ENCODE assay signal across 8 mouse cellular contexts in genomic region chr4:99163547-99163946, GRCm38 (mm10). TPM values are rescaled to one million over a fixed set of nuclear protein-coding genes. Genes with fewer than 3 reads are reported as not detected.
DNase-seq lines count a peak whose midpoint lies in the region; ATAC-seq and TF ChIP-seq lines count a peak whose summit lies in the region.

No protein-coding gene starts in this region.

- no peaks in the 10 kb centered on the region for H3K9me3 ChIP-seq in midbrain, embryonic 12.5 days

- H3K4me2 ChIP-seq in midbrain, embryonic 12.5 days (replicated peaks), result no peak overlapping the region

- peak; percentile 74; the same call in 1 of the 2 replicates for ATAC-seq in midbrain, embryonic 12.5 days (ENCODE audit: low FRiP score, low read depth)

- intact Hi-C loops in left cerebral cortex, adult 2 months (cut with DNase I), result no loop called here

- 5% methylated on average over 4 of the region's 4 CpGs for WGBS in midbrain, embryonic 12.5 days

- TF ChIP-seq POLR2A in embryonic fibroblast, embryonic 13.5 days (IDR thresholded peaks at IDR 0.05; ENCODE audit: low read depth, low read length), result no peak

- H3K27me3 ChIP-seq in C2C12 (ENCODE audit: control insufficient read depth, insufficient read depth, insufficient read length), result no peaks in the 10 kb centered on the region
- H3K27me3 ChIP-seq in midbrain, embryonic 12.5 days, result peaks cover 35% of the 10 kb centered on the region

- H3K79me2 ChIP-seq in C2C12 (ENCODE audit: control insufficient read depth, insufficient read depth), result no peaks in the 10 kb centered on the region

- H3K4me1 ChIP-seq in embryonic fibroblast, embryonic 13.5 days (ENCODE audit: control insufficient read depth, insufficient read depth, low read length), result peaks cover 18% of the 10 kb centered on the region
- peaks cover 28% of the 10 kb centered on the region for H3K4me1 ChIP-seq in midbrain, embryonic 12.5 days

- H3K4me3 ChIP-seq in C2C12 (ENCODE audit: insufficient read depth, poor library complexity, severe bottlenecking), result no peak overlapping the region
- no peak overlapping the region for H3K4me3 ChIP-seq in embryonic fibroblast, embryonic 13.5 days (ENCODE audit: insufficient read depth, low read length)
- no peak overlapping the region for H3K4me3 ChIP-seq in midbrain, embryonic 12.5 days
- no peak overlapping the region for H3K4me3 ChIP-seq in left cerebral cortex, adult 2 months

- H3K36me3 ChIP-seq in C2C12 (ENCODE audit: control insufficient read depth, insufficient read depth), result no peaks in the 10 kb centered on the region
- H3K36me3 ChIP-seq in midbrain, embryonic 12.5 days, result no peaks in the 10 kb centered on the region

- peak; percentile 37 for DNase-seq in gastrocnemius, adult 18-20 months (ENCODE audit: low spot score)
- no peak for DNase-seq in gastrocnemius, adult 8-10 months (ENCODE audit: low spot score in 2 of 2)
- DNase-seq in cerebellum, adult 9-11 months, result no peak
- no peak for DNase-seq in left cerebral cortex, adult 2 months (ENCODE audit: extremely low spot score in 1 of 2, low spot score in 2 of 2)
- no peak for DNase-seq in layer of hippocampus, adult 11-12 months (ENCODE audit: low spot score)

- H3ac ChIP-seq in C2C12 (ENCODE audit: control insufficient read depth, insufficient read length, low read depth), result no peak overlapping the region

- 0 out of 2 replicates have a peak overlapping the region, but pooled peaks have one; percentile 9 for H3K27ac ChIP-seq in embryonic fibroblast, embryonic 13.5 days (ENCODE audit: insufficient read depth, low read length)
- H3K27ac ChIP-seq in midbrain, embryonic 12.5 days (replicated peaks), result no peak overlapping the region
- H3K27ac ChIP-seq in left cerebral cortex, adult 2 months, result no peak overlapping the region

- no peak overlapping the region for H3K9ac ChIP-seq in midbrain, embryonic 12.5 days (replicated peaks)

- no peaks in the 10 kb centered on the region for H3K79me3 ChIP-seq in C2C12 (ENCODE audit: low read depth)

- TF ChIP-seq CTCF in C2C12 (IDR thresholded peaks at IDR 0.05; ENCODE audit: control insufficient read depth, insufficient read depth, insufficient read length), result no peak
- no peak for TF ChIP-seq CTCF in embryonic fibroblast, embryonic 13.5 days (IDR thresholded peaks at IDR 0.05; ENCODE audit: borderline replicate concordance, insufficient read depth, low read length)
- TF ChIP-seq CTCF in left cerebral cortex, adult 2 months (IDR thresholded peaks at IDR 0.05), result no peak

TF ChIP-seq in C2C12, 6 proteins besides CTCF, POLR2A, EP300 and RAD21:
- TF ChIP-seq CEBPB (IDR thresholded peaks at IDR 0.05; ENCODE audit: low read depth), result peak; percentile 80
- TF ChIP-seq MYOD1 (IDR thresholded peaks at IDR 0.05; ENCODE audit: control insufficient read depth, insufficient read length, low read depth), result peak; percentile 40
- no peak for TF ChIP-seq FOSL1 (IDR thresholded peaks at IDR 0.05; ENCODE audit: insufficient read depth, low read length, poor library complexity, severe bottlenecking)
- no peak for TF ChIP-seq USF1 (IDR thresholded peaks at IDR 0.05; ENCODE audit: low read depth)
- TF ChIP-seq MAX (IDR thresholded peaks at IDR 0.05), result peak; percentile 68

RNA-seq across cellular contexts. Expression of gene Atg4c, which starts 30.2 kb away (rescaled TPM):
- total RNA-seq in gastrocnemius, adult 18-20 months (2021), result 1 to 10 TPM; 5.6 to 7.2 TPM
- 10 to 100 TPM in 1 of 4 experiments, 1 to 10 TPM in 3; 5.9 to 10.6 (median 7.2) TPM for total RNA-seq in gastrocnemius, adult 8-10 months (2022)
- polyA plus RNA-seq in C2C12 (2012; fragmentation: generic; extraction: Trizol), result 2.6 TPM
- 11.4 and 11.6 TPM in 2 replicates for polyA plus RNA-seq in embryonic fibroblast, embryonic 13.5 days (2011; ENCODE audit: insufficient read length, low read depth, missing spikeins)
- 15.9 and 16.1 TPM in 2 replicates for polyA plus RNA-seq in midbrain, embryonic 12.5 days (2016; fragmentation: Nextera tagmentation; extraction: Ambion mirVana)
- total RNA-seq in left cerebral cortex, adult 2 months (2021), result 10 to 100 TPM; 44.8 to 46.8 TPM

RNA-seq across cellular contexts. Expression of gene Dock7, which starts 42.8 kb away (rescaled TPM):
- 1 to 10 TPM; 5.9 to 7.0 TPM for total RNA-seq in gastrocnemius, adult 18-20 months (2021)
- 1 to 10 TPM; 4.5 to 7.4 (median 4.7) TPM for total RNA-seq in gastrocnemius, adult 8-10 months (2022)
- 30.2 TPM for polyA plus RNA-seq in C2C12 (2012; fragmentation: generic; extraction: Trizol)
- 121 and 125 TPM in 2 replicates for polyA plus RNA-seq in embryonic fibroblast, embryonic 13.5 days (2011; ENCODE audit: insufficient read length, low read depth, missing spikeins)
- 120 and 130 TPM in 2 replicates for polyA plus RNA-seq in midbrain, embryonic 12.5 days (2016; fragmentation: Nextera tagmentation; extraction: Ambion mirVana)
- total RNA-seq in left cerebral cortex, adult 2 months (2021), result 10 to 100 TPM; 44.9 to 46.1 TPM

Comparison
In these comparisons a context has a peak if more than half of its experiments do, and no peak if none do; other contexts are left out.
1. RNA of gene Dock7, which starts 42.8 kb away (total RNA-seq): 44.9 to 46.1 TPM in left cerebral cortex, adult 2 months; 5.9 to 7.0 TPM in gastrocnemius, adult 18-20 months and 4.5 to 7.4 TPM in gastrocnemius, adult 8-10 months; every median in the first group is over 4 times any median in the second.